Mouse (Mus musculus): ENCODE results near the gene Gm10337.

The Gm10337 gene

GRCm38 (mm10) chr15:102499370-102499769 lies 4.2 kb upstream of the Gm10337 start:
- DNase-seq (ENCODE audit: extremely low spot score, low read depth, low spot score) = no peak

GRCm38 (mm10) chr15:102499851-102500250 lies 3.7 kb upstream of the Gm10337 start:
- DNase-seq (ENCODE audit: extremely low spot score, low read depth, low spot score) = no peak

- no peak for DNase-seq (ENCODE audit: extremely low spot score, low read depth, low spot score)
These were observed 3.0 kb upstream of the Gm10337 start for GRCm38 (mm10) chr15:102500479-102500878.

- no peak for DNase-seq (ENCODE audit: extremely low spot score, low read depth, low spot score)
These were observed 2.3 kb upstream of the Gm10337 start for GRCm38 (mm10) chr15:102501084-102501814.

GRCm38 (mm10) chr15:102502254-102502840 lies 1.2 kb upstream of the Gm10337 start:
- DNase-seq (ENCODE audit: extremely low spot score, low read depth, low spot score) = no peak

GRCm38 (mm10) chr15:102503924-102504782 lies 631 bp downstream of the Gm10337 start:
- DNase-seq (ENCODE audit: extremely low spot score, low read depth, low spot score) = no peak

- DNase-seq (ENCODE audit: extremely low spot score, low read depth, low spot score) = no peak
These were observed 1.7 kb downstream of the Gm10337 start for GRCm38 (mm10) chr15:102505073-102505769.

- no peak for DNase-seq (ENCODE audit: extremely low spot score, low read depth, low spot score)
These were observed 2.4 kb downstream of the Gm10337 start for GRCm38 (mm10) chr15:102505770-102506463.

GRCm38 (mm10) chr15:102506464-102506830 lies 2.9 kb downstream of the Gm10337 start:
- DNase-seq (ENCODE audit: extremely low spot score, low read depth, low spot score) = no peak

GRCm38 (mm10) chr15:102506864-102507263 lies 3.3 kb downstream of the Gm10337 start:
- no peak for DNase-seq (ENCODE audit: extremely low spot score, low read depth, low spot score)

- DNase-seq (ENCODE audit: extremely low spot score, low read depth, low spot score) = no peak
These were observed 4.0 kb downstream of the Gm10337 start for GRCm38 (mm10) chr15:102507561-102507960.

- DNase-seq (ENCODE audit: extremely low spot score, low read depth, low spot score) = no peak
These were observed 4.8 kb downstream of the Gm10337 start for GRCm38 (mm10) chr15:102508336-102508735.

- no peak for DNase-seq (ENCODE audit: extremely low spot score, low read depth, low spot score)
These were observed 6.6 kb downstream of the Gm10337 start for GRCm38 (mm10) chr15:102510110-102510509.

GRCm38 (mm10) chr15:102510590-102511284 lies 7.2 kb downstream of the Gm10337 start:
- DNase-seq (ENCODE audit: extremely low spot score, low read depth, low spot score) = peak; percentile 73

GRCm38 (mm10) chr15:102511285-102511833 lies 7.8 kb downstream of the Gm10337 start:
- no peak for DNase-seq (ENCODE audit: extremely low spot score, low read depth, low spot score)

GRCm38 (mm10) chr15:102512010-102512409 lies 8.5 kb downstream of the Gm10337 start:
- no peak for DNase-seq (ENCODE audit: extremely low spot score, low read depth, low spot score)

GRCm38 (mm10) chr15:102512471-102512870 lies 8.9 kb downstream of the Gm10337 start:
- DNase-seq (ENCODE audit: extremely low spot score, low read depth, low spot score) = no peak

GRCm38 (mm10) chr15:102513004-102513403 lies 9.5 kb downstream of the Gm10337 start:
- DNase-seq (ENCODE audit: extremely low spot score, low read depth, low spot score) = no peak

- no peak for DNase-seq (ENCODE audit: extremely low spot score, low read depth, low spot score)
These were observed 11.7 kb downstream of the Gm10337 start for GRCm38 (mm10) chr15:102515261-102515660.

- no peak for DNase-seq (ENCODE audit: extremely low spot score, low read depth, low spot score)
These were observed 12.3 kb downstream of the Gm10337 start for GRCm38 (mm10) chr15:102515791-102516190.
